Mouse (Mus musculus): Measurements from ENCODE around the gene Gm47985.

Gene Gm47985

DNA sequence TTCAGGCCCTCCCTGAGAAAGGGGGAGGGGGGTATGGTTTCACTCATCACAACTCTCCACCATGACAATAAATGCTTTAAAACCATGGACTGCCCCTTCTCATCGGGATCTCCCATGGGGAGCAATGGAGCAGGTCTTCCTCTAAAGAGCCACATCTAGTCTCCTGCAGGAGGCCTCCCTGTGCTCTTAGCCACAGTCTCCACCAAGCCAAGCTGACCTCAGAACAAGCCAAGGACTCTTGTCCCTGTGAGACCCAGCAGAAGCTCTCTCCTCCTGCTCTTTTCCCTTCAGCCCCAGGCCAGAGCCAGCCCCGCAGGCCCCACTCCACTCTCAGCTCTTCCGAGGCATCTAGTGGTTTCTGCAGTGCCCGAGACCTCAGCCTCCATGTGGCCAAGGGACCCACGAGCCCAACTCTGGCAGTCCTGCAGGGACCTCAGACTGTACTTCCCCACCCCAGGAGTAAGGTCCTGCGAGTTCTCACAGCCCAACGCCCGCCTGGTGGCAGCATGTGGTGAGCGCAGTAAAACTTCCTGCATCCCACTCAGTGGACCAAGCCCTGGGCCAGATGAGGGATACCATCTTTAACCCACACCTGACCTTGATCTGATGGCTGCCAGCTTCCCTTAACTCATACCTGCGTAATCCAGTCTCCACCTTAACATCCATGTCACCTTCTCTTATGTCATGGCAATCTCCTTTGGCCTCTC is 40.4 kb downstream of the Gm47985 start:
- no peak for DNase-seq (ENCODE audit: low spot score)

DNA sequence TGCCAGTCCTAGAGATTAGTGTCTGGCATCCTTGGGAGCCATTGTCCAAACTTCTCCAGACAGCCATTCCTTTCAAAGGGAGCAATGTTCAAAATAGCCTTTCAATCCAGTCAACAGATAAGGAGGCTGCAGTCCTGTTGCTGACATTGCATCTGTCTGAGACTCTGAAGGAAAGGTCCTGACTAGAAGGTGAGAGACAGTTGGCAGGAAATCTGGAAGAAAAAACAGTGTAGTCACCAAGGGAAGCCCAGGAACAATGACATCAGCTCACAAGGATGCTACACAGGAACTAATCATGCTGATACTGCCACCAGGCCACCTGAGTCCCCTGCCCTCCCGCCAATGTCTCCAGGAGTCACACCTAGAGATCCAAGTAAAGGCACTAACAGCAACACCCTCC is 41.0 kb downstream of the Gm47985 start:
- no peak for DNase-seq (ENCODE audit: low spot score)

DNA sequence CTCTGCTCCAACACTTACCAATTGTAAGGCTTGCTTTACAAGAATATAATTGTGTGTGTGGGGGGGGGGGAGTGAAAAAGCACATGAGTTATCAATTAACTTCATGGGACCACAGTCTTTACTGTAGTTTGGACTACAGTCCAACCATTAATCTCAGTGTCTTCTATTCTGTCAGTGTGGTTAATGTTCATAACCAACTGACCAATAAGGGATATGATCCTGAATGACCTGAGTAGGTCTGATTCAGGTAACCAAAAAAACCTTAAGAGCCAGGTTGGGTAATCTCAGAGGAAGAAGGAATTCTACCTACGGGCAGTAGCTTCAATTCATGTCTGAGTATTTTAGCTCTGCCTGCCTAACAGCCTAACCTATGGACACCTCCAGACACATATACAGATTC is 42.2 kb downstream of the Gm47985 start:
- DNase-seq (ENCODE audit: low spot score) = no peak

DNA sequence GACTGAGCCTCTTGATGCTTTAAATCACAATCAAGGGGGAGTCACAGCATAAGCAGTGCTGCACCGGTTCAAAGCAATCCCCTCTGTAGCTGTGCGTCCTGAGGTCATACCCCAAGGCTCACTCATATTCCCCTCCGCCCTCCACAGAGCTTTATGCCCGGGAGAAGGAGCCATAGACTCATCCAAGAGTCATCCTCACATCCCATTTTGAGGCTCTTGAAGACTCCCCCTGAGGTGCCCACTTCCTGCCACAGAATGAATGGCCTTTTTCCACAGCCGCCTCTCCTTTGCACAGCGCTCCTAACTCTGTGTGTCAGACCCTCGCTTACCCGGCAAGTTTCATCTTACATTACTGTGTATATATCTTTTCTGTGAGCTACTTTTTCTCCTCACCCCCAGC is 45.2 kb downstream of the Gm47985 start:
- DNase-seq (ENCODE audit: low spot score) = no peak

DNA sequence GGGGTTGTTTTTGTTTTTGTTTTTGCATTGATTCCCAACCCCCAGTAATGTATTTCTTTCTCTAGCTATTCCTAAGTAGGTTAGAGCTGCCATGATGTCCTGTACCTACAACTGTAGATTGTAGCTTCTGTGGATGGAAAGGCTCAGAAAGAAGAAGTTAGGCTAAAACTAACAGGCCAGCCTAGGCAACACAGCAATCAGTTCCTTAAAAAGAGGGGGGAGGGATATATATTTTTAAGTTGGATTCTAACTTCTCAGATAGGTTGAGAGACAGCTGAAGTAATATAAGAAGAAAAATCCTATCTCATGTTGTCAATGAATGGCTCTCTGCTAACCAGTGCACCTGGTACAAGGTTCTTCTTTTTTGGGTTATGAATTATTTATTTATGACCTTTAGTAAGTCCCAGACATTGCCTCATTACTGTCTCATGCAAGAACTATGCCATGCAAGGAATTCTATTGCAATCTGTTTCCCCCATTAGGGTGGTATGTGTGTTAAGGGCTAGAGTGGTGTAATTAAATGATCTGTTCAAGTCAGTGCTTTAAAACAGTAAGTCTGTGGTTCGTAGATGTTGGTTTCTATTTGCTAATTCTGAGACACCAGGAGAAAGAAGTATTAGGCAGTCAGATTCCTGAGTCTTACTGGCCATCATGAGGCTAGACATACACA is 46.1 kb downstream of the Gm47985 start:
- no peak for DNase-seq (ENCODE audit: low spot score)

DNA sequence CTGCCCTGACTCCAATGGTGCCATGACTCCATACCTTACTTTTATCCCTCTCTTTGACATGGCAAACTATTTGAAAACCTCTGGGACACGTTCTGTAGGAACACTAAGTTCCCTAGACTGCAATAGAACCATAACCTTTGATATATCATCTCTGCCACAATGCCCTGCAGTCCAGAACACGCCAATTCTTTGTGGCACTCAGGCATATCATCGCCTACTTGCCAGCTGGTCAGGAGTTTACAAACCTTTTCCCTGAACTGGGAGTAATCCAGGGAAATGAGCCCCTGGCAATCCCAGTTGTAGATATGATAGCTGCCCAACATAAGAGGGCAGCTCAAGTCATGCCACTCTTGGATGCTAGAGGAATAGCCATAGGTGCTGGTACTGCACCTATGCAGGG is 50.0 kb downstream of the Gm47985 start:
- no peak for DNase-seq (ENCODE audit: low spot score)

DNA sequence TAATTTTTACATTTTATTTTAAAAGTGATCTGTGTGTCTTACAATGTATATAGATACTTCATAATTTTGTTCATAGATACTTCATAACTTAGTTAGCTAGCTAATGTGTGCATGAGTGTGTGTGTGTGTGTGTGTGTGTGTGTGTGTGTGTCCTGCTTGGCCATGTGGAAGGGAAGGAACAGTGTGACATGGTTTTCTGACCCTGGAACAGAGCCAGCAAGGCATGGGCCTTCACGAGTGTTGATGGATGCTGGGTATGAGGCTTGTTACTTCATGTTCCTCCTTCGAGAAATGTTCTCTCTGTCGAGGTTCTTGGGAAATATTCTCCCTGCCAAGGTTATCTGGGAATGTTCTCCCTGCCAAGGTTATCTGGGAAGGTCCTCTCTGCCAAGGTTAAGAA is 51.4 kb downstream of the Gm47985 start:
- no peak for DNase-seq (ENCODE audit: low spot score)
